Mouse (Mus musculus) regulatory T cell (primary cell): Measurements from ENCODE around the gene Rrm2.
"Not testable (repeated sequence)": the region's sequence is repeated elsewhere in the genome, so short reads cannot be mapped to it uniquely, and the experiment has no call there.

ENCODE experiments used
- in situ Hi-C: fragments of 300-600 bp; cut with MboI, MseI; formaldehyde crosslinking; loops from one replicate; pipeline ENCODE4 v1.15.1; 2025; ENCODE audit warnings: high pct_unique_total_duplicates

Rrm2 gene

GRCm38 (mm10) chr12:24705502-24706263, 2.4 kb upstream of the Rrm2 start:
- in situ Hi-C loops: no loop called here

- in situ Hi-C loops: no loop called here
These were observed 1.1 kb upstream of the Rrm2 start for GRCm38 (mm10) chr12:24706764-24707479.

GRCm38 (mm10) chr12:24707480-24707802, 600 bp upstream of the Rrm2 start:
- in situ Hi-C loops: no loop called here

- in situ Hi-C loops: no loop called here
These were observed 780 bp downstream of the Rrm2 start for GRCm38 (mm10) chr12:24708824-24709218.

- in situ Hi-C loops: no loop called here
These were observed 1.4 kb downstream of the Rrm2 start for GRCm38 (mm10) chr12:24709409-24709808.

GRCm38 (mm10) chr12:24709831-24710508, 1.9 kb downstream of the Rrm2 start:
- in situ Hi-C loops: no loop called here

GRCm38 (mm10) chr12:24710672-24711071, 2.6 kb downstream of the Rrm2 start:
- in situ Hi-C loops: no loop called here

GRCm38 (mm10) chr12:24712396-24712795, 4.4 kb downstream of the Rrm2 start:
- in situ Hi-C loops: no loop called here

GRCm38 (mm10) chr12:24714579-24715255, 6.7 kb downstream of the Rrm2 start:
- in situ Hi-C loops: loop anchor here (5.0 kb wide), 1 partner anchor 233 kb away; no protein-coding TSS in a partner anchor

- in situ Hi-C loops: loop anchor here (5.0 kb wide), 1 partner anchor 232 kb away; no protein-coding TSS in a partner anchor
These were observed 7.3 kb downstream of the Rrm2 start for GRCm38 (mm10) chr12:24715268-24715896.

- in situ Hi-C loops: loop anchor here (5.0 kb wide), 1 partner anchor 230 kb away; no protein-coding TSS in a partner anchor
These were observed 8.8 kb downstream of the Rrm2 start for GRCm38 (mm10) chr12:24716721-24717301.

GRCm38 (mm10) chr12:24723434-24723833, 15.4 kb downstream of the Rrm2 start:
- in situ Hi-C loops: no loop called here

GRCm38 (mm10) chr12:24723859-24724258, 15.8 kb downstream of the Rrm2 start:
- in situ Hi-C loops: no loop called here

GRCm38 (mm10) chr12:24724369-24724768, 16.3 kb downstream of the Rrm2 start:
- in situ Hi-C loops: no loop called here

GRCm38 (mm10) chr12:24734828-24735394, 26.9 kb downstream of the Rrm2 start:
- in situ Hi-C loops: no loop called here

GRCm38 (mm10) chr12:24736956-24737355, 28.9 kb downstream of the Rrm2 start:
- in situ Hi-C loops: no loop called here

GRCm38 (mm10) chr12:24739963-24740362, 31.9 kb downstream of the Rrm2 start:
- in situ Hi-C loops: no loop called here

- in situ Hi-C loops: not testable (repeated sequence)
These were observed 33.5 kb downstream of the Rrm2 start for GRCm38 (mm10) chr12:24741535-24741934.

GRCm38 (mm10) chr12:24744309-24744708, 36.3 kb downstream of the Rrm2 start:
- in situ Hi-C loops: no loop called here

- in situ Hi-C loops: no loop called here
These were observed 38.7 kb downstream of the Rrm2 start for GRCm38 (mm10) chr12:24746579-24747296.
